Mouse (Mus musculus) hindbrain, embryonic 12.5 days (tissue): ENCODE measurements around the gene Gm4847. TPM values are rescaled to one million over a fixed set of nuclear protein-coding genes. Genes with fewer than 3 reads are reported as not detected.

Experiments
- ATAC-seq: fragments of 200-750 bp; cut with Nextera tagmentation; 2 replicates; pipeline ENCODE4 v1.8.0; 2017; ENCODE audit warnings: moderate TSS enrichment; ENCODE audit not compliant: low FRiP score
- H3K27ac ChIP-seq: fragments of 300-500 bp; sonication (generic); 2 replicates; pipeline ENCODE4 v1.5.1; 2016; ENCODE audit warnings: mild to moderate bottlenecking
- H3K27me3 ChIP-seq: fragments of 300-500 bp; sonication (generic); 2 replicates; pipeline ENCODE4 v1.6.1; 2016; ENCODE audit warnings: mild to moderate bottlenecking
- H3K36me3 ChIP-seq: fragments of 300-500 bp; sonication (generic); 2 replicates; pipeline ENCODE4 v1.6.1; 2016; ENCODE audit warnings: mild to moderate bottlenecking
- H3K4me1 ChIP-seq: fragments of 300-500 bp; sonication (generic); 2 replicates; pipeline ENCODE4 v1.6.1; 2016
- H3K4me2 ChIP-seq: fragments of 300-500 bp; sonication (generic); replicated peaks from 2 replicates; pipeline ENCODE4 v1.6.1; 2016; ENCODE audit warnings: mild to moderate bottlenecking
- H3K4me3 ChIP-seq: fragments of 300-500 bp; sonication (generic); 2 replicates; pipeline ENCODE4 v1.5.1; 2016; ENCODE audit warnings: mild to moderate bottlenecking
- H3K9ac ChIP-seq: fragments of 300-500 bp; sonication (generic); 2 replicates; pipeline ENCODE4 v1.6.1; 2016; ENCODE audit warnings: mild to moderate bottlenecking, moderate library complexity
- H3K9me3 ChIP-seq: fragments of 300-500 bp; sonication (generic); replicated peaks from 2 replicates; pipeline ENCODE4 v1.6.1; 2016; ENCODE audit warnings: mild to moderate bottlenecking
- WGBS: fragments of 180-500 bp; shearing (Covaris S2); methylation state at CpG from one replicate; pipeline ENCODE4 v1.1.7; 2016; 5-methylcytosine and 5-hydroxymethylcytosine counted together
- microRNA-seq: library from miRNA; unstranded; fragments of <30 nt; microRNA quantifications from one replicate; pipeline ENCODE4, GENCODE M21; 2017
- polyA plus RNA-seq: library from polyadenylated mRNA; unstranded; fragments of >200 nt; fragmentation: Nextera tagmentation; extraction: Ambion mirVana; gene quantifications from 2 replicates; pipeline ENCODE4 v1.2.1, GENCODE M21; 2016

The Gm4847 gene
- not detected in 2 replicates for polyA plus RNA-seq

DNA sequence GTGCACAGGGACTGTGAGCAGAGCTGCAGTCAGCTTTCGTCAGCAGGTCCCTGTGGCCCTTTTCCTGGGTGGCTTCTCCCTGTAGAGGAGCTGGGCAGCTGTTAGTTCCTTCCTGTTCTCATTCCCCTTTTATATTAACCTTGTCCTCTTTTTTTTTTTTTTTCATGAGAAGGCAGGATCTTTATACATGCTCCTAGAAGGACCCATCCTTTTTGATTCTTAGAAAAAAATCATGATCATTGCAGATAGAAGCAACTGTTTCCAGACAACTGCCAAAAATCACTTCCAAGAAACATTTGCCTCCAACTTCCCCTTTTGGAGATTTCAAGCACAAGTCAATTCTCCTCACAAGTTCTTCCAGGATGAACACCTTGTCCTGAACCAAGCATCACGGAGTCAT, at the start of gene Gm4847:
Gene Gm4847 (minus strand): TSS at position 101 of the 400 bp plus-strand sequence.
- H3K4me3 ChIP-seq: no peak within 1 kb of the TSS
- no peak within 1 kb of the TSS for H3K27ac ChIP-seq
- no peaks in the 10 kb centered on the region for H3K36me3 ChIP-seq
- H3K9me3 ChIP-seq: no peaks in the 10 kb centered on the region
- H3K4me2 ChIP-seq: no peak within 1 kb of the TSS
- 98% methylated on average over 2 of the region's 2 CpGs for WGBS
- no peaks in the 10 kb centered on the region for H3K4me1 ChIP-seq
- H3K9ac ChIP-seq: no peak within 1 kb of the TSS
- no peaks in the 10 kb centered on the region for H3K27me3 ChIP-seq
- no peak for ATAC-seq

DNA sequence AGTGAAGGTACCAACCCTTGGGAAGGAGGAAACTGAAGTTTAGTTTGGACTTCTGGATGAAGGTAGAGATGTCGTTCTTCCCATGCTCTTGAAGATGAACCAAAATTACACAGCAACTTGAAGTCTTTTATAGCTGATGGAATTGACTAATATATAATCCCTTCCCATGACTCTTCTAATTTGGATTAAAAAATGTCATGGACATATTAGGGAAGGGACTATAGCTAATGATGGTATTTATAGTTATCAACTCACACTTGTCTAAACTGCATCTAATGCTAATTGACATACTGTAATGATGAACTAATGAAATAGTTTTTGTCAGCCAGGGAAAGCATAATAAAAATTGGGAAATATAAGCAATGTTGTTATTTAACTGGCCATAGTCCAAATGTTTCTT, 34.3 kb upstream of the Gm4847 start, which contains the start of gene Fmo9:
Gene Fmo9 (minus strand): TSS at position 101 of the 400 bp plus-strand sequence.
- ATAC-seq: no peak
- WGBS: 94% methylated on average over 1 of the region's 1 CpGs

DNA sequence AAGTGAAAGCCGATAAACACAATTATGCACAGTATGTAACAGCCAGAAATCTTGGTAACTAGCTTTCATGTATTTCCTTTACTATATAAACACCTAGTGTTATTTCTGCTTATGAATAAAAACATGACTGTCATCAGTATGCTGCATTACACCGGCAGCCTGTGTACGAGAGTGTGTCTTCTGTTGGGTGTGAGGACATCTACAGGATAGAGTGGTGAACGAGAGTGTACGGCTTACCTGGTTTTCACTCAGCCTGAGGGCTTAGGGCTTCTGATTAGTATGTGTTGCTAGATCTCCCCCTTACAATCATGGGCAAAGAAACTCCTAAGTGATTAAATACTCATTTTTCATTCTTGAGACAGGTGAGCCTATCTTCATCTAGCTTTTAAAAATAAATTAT, 21.8 kb upstream of the Gm4847 start:
- no peak overlapping the region for H3K4me3 ChIP-seq
- no peaks in the 10 kb centered on the region for H3K4me1 ChIP-seq
- H3K27me3 ChIP-seq: no peaks in the 10 kb centered on the region
- H3K9me3 ChIP-seq: no peaks in the 10 kb centered on the region
- WGBS: 90% methylated on average over 5 of the region's 5 CpGs
- no peaks in the 10 kb centered on the region for H3K36me3 ChIP-seq
- no peak overlapping the region for H3K27ac ChIP-seq
- H3K9ac ChIP-seq: no peak overlapping the region
- ATAC-seq: no peak
- H3K4me2 ChIP-seq: no peak overlapping the region

More for the DNA sequence above, 34.3 kb upstream of the Gm4847 start, which contains the start of gene Fmo9:
- no peak within 1 kb of the TSS for H3K4me3 ChIP-seq
- no peaks in the 10 kb centered on the region for H3K36me3 ChIP-seq
- H3K9me3 ChIP-seq: no peaks in the 10 kb centered on the region
- no peak within 1 kb of the TSS for H3K9ac ChIP-seq
- H3K4me1 ChIP-seq: no peaks in the 10 kb centered on the region
- no peaks in the 10 kb centered on the region for H3K27me3 ChIP-seq
- no peak within 1 kb of the TSS for H3K4me2 ChIP-seq
- H3K27ac ChIP-seq: no peak within 1 kb of the TSS

DNA sequence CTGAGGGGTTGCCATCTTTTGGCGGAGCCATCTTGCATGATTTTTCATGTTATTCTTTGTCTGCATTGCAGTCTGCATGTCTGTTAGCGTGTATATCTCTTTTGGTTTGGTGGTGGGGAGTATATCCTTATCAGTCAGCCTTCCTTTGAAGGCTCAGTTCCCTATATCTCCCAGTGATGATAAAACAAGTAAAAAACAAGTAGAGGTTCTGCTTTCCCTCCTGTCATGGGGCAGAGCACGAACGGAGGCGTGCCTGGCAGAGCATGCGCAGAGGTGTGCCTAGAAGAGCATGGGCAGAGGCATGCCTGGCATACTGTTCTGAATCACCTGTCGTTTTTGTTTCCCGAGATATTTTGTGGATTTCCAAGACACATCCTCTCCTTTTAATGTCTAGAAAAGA, 13.3 kb upstream of the Gm4847 start:
- H3K9ac ChIP-seq: no peak overlapping the region
- WGBS: 91% methylated on average over 8 of the region's 8 CpGs
- H3K36me3 ChIP-seq: no peaks in the 10 kb centered on the region
- no peaks in the 10 kb centered on the region for H3K27me3 ChIP-seq
- H3K4me2 ChIP-seq: no peak overlapping the region
- no peak overlapping the region for H3K27ac ChIP-seq
- H3K4me1 ChIP-seq: no peaks in the 10 kb centered on the region
- H3K4me3 ChIP-seq: no peak overlapping the region
- H3K9me3 ChIP-seq: no peaks in the 10 kb centered on the region
- no peak for ATAC-seq

Small RNA genes lying within 50 kb of the gene (microRNA-seq; reads per million reads assigned to microRNA genes)
- gene Gm22992: not detected

Other genes with a start within 250 kb of the Gm4847 start
- 45.3 and 50.3 TPM in 2 replicates for gene Pogk, start 237.8 kb downstream of the Gm4847 start, polyA plus RNA-seq
- gene Gm4846, start 150.1 kb downstream of the Gm4847 start, polyA plus RNA-seq: not detected in 2 replicates
- gene Fmo9, start 34.2 kb upstream of the Gm4847 start, polyA plus RNA-seq: not detected in 2 replicates